Mouse (Mus musculus): Measurements from ENCODE around the gene Ly6c2.
"Not testable (repeated sequence)": the region's sequence is repeated elsewhere in the genome, so short reads cannot be mapped to it uniquely, and the experiment has no call there.

Gene Ly6c2

GRCm38 (mm10) chr15:75111861-75112630 lies at the start of gene Ly6c2:
Gene Ly6c2, minus strand, starts transcription at chr15:75111970.
- not testable (repeated sequence) for DNase-seq

- DNase-seq: no peak
These were observed 45.9 kb upstream of the Ly6c2 start for GRCm38 (mm10) chr15:75157646-75158045.

GRCm38 (mm10) chr15:75154940-75155339 lies 43.2 kb upstream of the Ly6c2 start, which contains the start of gene Ly6g:
Gene Ly6g, plus strand, starts transcription at chr15:75155240.
- no peak for DNase-seq

- DNase-seq: no peak
These were observed 41.3 kb upstream of the Ly6c2 start for GRCm38 (mm10) chr15:75153087-75153486.

GRCm38 (mm10) chr15:75143735-75144134 lies 32.0 kb upstream of the Ly6c2 start:
- DNase-seq: peak; percentile 2

GRCm38 (mm10) chr15:75141812-75142360 lies 30.1 kb upstream of the Ly6c2 start:
- DNase-seq: peak; percentile 15

GRCm38 (mm10) chr15:75137739-75138138 lies 26.0 kb upstream of the Ly6c2 start:
- DNase-seq: not testable (repeated sequence)

- not testable (repeated sequence) for DNase-seq
These were observed 23.5 kb upstream of the Ly6c2 start for GRCm38 (mm10) chr15:75135090-75135783.

- not testable (repeated sequence) for DNase-seq
These were observed 20.6 kb upstream of the Ly6c2 start for GRCm38 (mm10) chr15:75132346-75132745.

GRCm38 (mm10) chr15:75120066-75120465 lies 8.3 kb upstream of the Ly6c2 start:
- peak; percentile 18 for DNase-seq

GRCm38 (mm10) chr15:75118742-75119141 lies 7.0 kb upstream of the Ly6c2 start:
- DNase-seq: peak; percentile 41

- not testable (repeated sequence) for DNase-seq
These were observed 5.7 kb upstream of the Ly6c2 start for GRCm38 (mm10) chr15:75117481-75117880.

- DNase-seq: no peak
These were observed 4.8 kb upstream of the Ly6c2 start for GRCm38 (mm10) chr15:75116525-75116924.

GRCm38 (mm10) chr15:75110424-75110823 lies 1.3 kb downstream of the Ly6c2 start:
- DNase-seq: not testable (repeated sequence)

- DNase-seq: no peak
These were observed 12.5 kb downstream of the Ly6c2 start for GRCm38 (mm10) chr15:75099261-75099660.

GRCm38 (mm10) chr15:75088041-75088440 lies 23.7 kb downstream of the Ly6c2 start:
- not testable (repeated sequence) for DNase-seq

- no peak for DNase-seq
These were observed 41.8 kb downstream of the Ly6c2 start for GRCm38 (mm10) chr15:75069965-75070364.

GRCm38 (mm10) chr15:75062030-75062574 lies 49.7 kb downstream of the Ly6c2 start:
- peak; percentile 54 for DNase-seq

GRCm38 (mm10) chr15:75060505-75060904 lies 51.3 kb downstream of the Ly6c2 start:
- DNase-seq: peak; percentile 18
